Mouse (Mus musculus) lung, adult 10 weeks (tissue): ENCODE results near the gene Gm11634. TPM values are rescaled to one million over a fixed set of nuclear protein-coding genes. Genes with fewer than 3 reads are reported as not detected.

Experiments used
- polyA plus RNA-seq: library from polyadenylated mRNA; stranded (reverse); fragments of 350-450 nt; fragmentation: Illumina TruSeq; extraction: RNeasy Lipid Tissue Mini Kit (QIAGEN cat#74804); gene quantifications from one replicate; pipeline ENCODE4 v1.2.3, GENCODE M21; 2014; ENCODE audit warnings: low read depth, low replicate concordance; ENCODE audit not compliant: insufficient read depth

Gm11634 gene
- not detected for polyA plus RNA-seq

DNA sequence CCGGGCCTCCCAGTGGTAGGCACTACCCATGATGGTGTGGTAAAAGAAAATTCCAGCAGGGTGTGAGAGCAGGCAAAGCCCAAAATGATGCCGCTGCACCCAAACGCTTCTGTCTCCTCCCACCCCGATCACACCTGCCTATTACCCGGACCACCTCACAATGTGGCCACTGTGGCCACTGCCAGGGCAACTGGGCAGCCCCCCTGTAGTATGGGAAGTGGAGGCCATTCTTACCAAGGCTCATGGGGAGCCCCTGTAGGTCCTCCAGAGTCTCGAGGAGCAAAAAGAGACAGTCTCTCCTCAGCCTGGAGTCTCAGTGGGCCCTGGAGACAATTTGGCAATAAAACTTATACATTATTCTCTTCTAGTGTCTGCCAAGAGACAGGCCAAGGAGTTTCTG lies at the start of gene Gm11634:
Gm11634 (minus strand) TSS at position 101 of the 400 bp plus-strand sequence.

DNA sequence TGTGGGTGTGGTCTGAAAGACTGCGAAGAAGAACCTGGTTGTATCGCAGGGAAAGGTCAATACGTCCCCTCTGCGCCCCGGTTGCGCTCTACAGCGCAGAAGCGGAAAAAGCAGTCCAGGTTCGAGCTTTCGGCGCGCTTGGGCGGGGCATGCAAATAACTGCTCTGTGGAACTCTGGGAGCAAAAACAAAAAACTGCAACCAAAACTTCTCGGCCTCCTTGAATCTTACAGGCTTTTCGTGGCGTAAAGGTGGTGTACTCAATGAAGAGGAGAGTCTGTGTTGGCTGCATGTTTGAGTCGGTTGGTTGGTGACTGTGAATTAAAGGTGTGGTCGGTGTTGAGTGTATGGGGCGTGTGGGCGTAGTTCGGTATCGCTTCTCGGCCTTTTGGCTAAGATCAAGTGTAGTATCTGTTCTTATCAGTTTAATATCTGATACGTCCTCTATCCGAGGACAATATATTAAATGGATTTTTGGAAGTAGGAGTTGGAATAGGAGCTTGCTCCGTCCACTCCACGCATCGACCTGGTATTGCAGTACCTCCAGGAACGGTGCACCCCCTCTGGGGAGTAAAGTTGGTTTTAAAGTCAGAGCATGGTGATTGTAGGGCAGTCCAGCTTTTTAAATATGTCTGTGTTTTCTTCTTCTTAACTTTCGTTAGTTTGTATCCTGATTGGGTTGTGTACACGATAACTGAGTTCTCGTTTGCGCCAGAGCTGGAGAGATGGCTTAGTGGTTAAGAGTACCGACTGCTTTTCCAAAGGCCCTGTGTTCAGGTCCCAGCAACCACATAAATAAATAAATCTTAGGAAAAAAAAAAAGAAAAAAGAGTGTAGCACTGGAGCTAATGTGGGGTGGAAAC lies 28.2 kb upstream of the Gm11634 start, which contains the start of gene Rdm1:
Rdm1 (plus strand) TSS at position 201 of the 862 bp plus-strand sequence.

GRCm38 (mm10) chr11:101582054-101583035 lies 16.7 kb downstream of the Gm11634 start, which contains the start of gene Tmem106a:
TSS of gene Tmem106a (plus strand) at chr11:101582242.

GRCm38 (mm10) chr11:101551751-101552475 lies 47.1 kb downstream of the Gm11634 start, which contains the start of the genes Brca1 and Nbr1:
TSS of gene Brca1 (minus strand) at chr11:101551955.
TSS of gene Nbr1 (plus strand) at chr11:101552149.

Other genes with a start within 250 kb of the Gm11634 start
- gene G6pc, start 231.7 kb downstream of the Gm11634 start, polyA plus RNA-seq = not detected
- 26.8 TPM for gene Aarsd1, start 181.6 kb downstream of the Gm11634 start, polyA plus RNA-seq
- 2.7 TPM for gene Gm27029, start 174.5 kb downstream of the Gm11634 start, polyA plus RNA-seq
- 10.9 TPM for gene Rundc1, start 174.2 kb downstream of the Gm11634 start, polyA plus RNA-seq
- 5.4 TPM for gene Ptges3l, start 173.9 kb downstream of the Gm11634 start, polyA plus RNA-seq
- 823 TPM for gene Rpl27, start 157.0 kb downstream of the Gm11634 start, polyA plus RNA-seq
- gene Ifi35, start 150.8 kb downstream of the Gm11634 start, polyA plus RNA-seq = 80.7 TPM
- gene Rnd2, start 134.3 kb downstream of the Gm11634 start, polyA plus RNA-seq = 19.0 TPM
- 86.7 TPM for gene Vat1, start 133.0 kb downstream of the Gm11634 start, polyA plus RNA-seq
- 0.28 TPM for gene Brca1, start 47.3 kb downstream of the Gm11634 start, polyA plus RNA-seq
- gene Nbr1, start 47.1 kb downstream of the Gm11634 start, polyA plus RNA-seq = 33.6 TPM
- 12.7 TPM for gene Tmem106a, start 17.0 kb downstream of the Gm11634 start, polyA plus RNA-seq
- gene Rdm1, start 27.9 kb upstream of the Gm11634 start, polyA plus RNA-seq = 54.6 TPM
- gene Arl4d, start 66.3 kb upstream of the Gm11634 start, polyA plus RNA-seq = 84.0 TPM
- gene Dhx8, start 133.7 kb upstream of the Gm11634 start, polyA plus RNA-seq = 9.0 TPM
- 0.19 TPM for gene Etv4, start 186.1 kb upstream of the Gm11634 start, polyA plus RNA-seq